Mouse (Mus musculus) limb, embryonic 11.5 days (tissue): ENCODE data around the gene Vps45. TPM values are rescaled to one million over a fixed set of nuclear protein-coding genes. Genes with fewer than 3 reads are reported as not detected.

ENCODE experiments used
- ATAC-seq: fragments of 200-750 bp; cut with Nextera tagmentation; 2 replicates; pipeline ENCODE4 v1.8.0; 2017; ENCODE audit warnings: low read depth; ENCODE audit not compliant: insufficient number of reproducible peaks, low FRiP score, low TSS enrichment
- DNase-seq: peaks from one replicate; pipeline ENCODE4 v3.0.0-alpha.2; 2015; ENCODE audit warnings: low spot score
- H3K27ac ChIP-seq: fragments of 300-500 bp; sonication (generic); replicated peaks from 2 replicates; pipeline ENCODE4 v1.5.1; 2014; ENCODE audit warnings: low read depth, mild to moderate bottlenecking, low read length
- H3K27me3 ChIP-seq: fragments of 300-500 bp; sonication (generic); 2 replicates; pipeline ENCODE4 v1.6.1; 2014; ENCODE audit warnings: mild to moderate bottlenecking, low read length, mixed read lengths; ENCODE audit not compliant: control insufficient read depth, insufficient read depth
- H3K36me3 ChIP-seq: fragments of 300-500 bp; sonication (generic); 2 replicates; pipeline ENCODE4 v1.6.1; 2014; ENCODE audit warnings: mild to moderate bottlenecking, low read length, moderate library complexity, mixed read lengths; ENCODE audit not compliant: control insufficient read depth, insufficient read depth
- H3K4me1 ChIP-seq: fragments of 300-500 bp; sonication (generic); 2 replicates; pipeline ENCODE4 v1.6.1; 2014; ENCODE audit warnings: low read length, mixed read lengths; ENCODE audit not compliant: control insufficient read depth, insufficient read depth
- H3K4me2 ChIP-seq: fragments of 300-500 bp; sonication (generic); 2 replicates; pipeline ENCODE4 v1.6.1; 2014; ENCODE audit warnings: low read depth, mild to moderate bottlenecking, moderate library complexity; ENCODE audit not compliant: severe bottlenecking
- H3K4me3 ChIP-seq: fragments of 300-500 bp; sonication (generic); 2 replicates; pipeline ENCODE4 v1.5.1; 2014; ENCODE audit warnings: low read depth, low read length
- H3K9ac ChIP-seq: fragments of 300-500 bp; sonication (generic); 2 replicates; pipeline ENCODE4 v1.6.1; 2014; ENCODE audit warnings: mild to moderate bottlenecking, low read length
- H3K9me3 ChIP-seq: fragments of 300-500 bp; sonication (generic); 2 replicates; pipeline ENCODE4 v1.6.1; 2016; ENCODE audit warnings: low read length; ENCODE audit not compliant: control insufficient read depth
- WGBS: fragments of 180-500 bp; shearing (Covaris S2); extraction: QIAGEN DNeasy Blood & Tissue Kit; methylation state at CpG from one replicate; pipeline ENCODE4 v1.1.7; 2014; 5-methylcytosine and 5-hydroxymethylcytosine counted together
- polyA plus RNA-seq: library from polyadenylated mRNA; unstranded; fragments of >200 nt; fragmentation: Nextera tagmentation; extraction: Ambion mirVana; gene quantifications from 2 replicates; pipeline ENCODE4 v1.2.1, GENCODE M21; 2014

Vps45 gene
- polyA plus RNA-seq, 1 experiment from 2014 or later: 19.5 TPM

DNA sequence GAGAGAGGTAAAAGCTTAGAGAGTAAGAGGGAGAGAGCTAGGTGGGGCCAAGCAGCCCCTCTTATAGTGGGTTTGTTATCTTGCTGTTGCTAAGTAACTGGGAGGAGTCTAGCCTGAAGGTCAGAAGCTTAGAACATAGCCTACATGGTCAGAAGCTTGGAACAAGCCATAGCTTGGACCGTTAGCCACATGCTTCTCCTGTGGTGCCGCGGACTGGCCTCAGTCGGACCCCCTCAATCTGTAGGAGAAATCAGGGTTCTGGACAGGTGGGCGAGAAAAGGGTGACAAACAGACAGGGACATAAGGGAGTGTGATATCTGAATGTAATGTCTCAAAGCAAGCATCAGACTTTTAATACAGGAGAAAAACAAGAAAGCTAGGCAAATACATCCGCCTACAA is 10.8 kb upstream of the Vps45 start:
- H3K4me3 ChIP-seq: no peak overlapping the region
- no peaks in the 10 kb centered on the region for H3K4me1 ChIP-seq
- DNase-seq (no peak), ATAC-seq (no peak)
- no peaks in the 10 kb centered on the region for H3K9me3 ChIP-seq
- H3K4me2 ChIP-seq: no peak overlapping the region
- no peak overlapping the region for H3K9ac ChIP-seq
- H3K36me3 ChIP-seq: no peaks in the 10 kb centered on the region
- 96% methylated on average over 6 of the region's 6 CpGs for WGBS
- H3K27me3 ChIP-seq: no peaks in the 10 kb centered on the region
- H3K27ac ChIP-seq: no peak overlapping the region

DNA sequence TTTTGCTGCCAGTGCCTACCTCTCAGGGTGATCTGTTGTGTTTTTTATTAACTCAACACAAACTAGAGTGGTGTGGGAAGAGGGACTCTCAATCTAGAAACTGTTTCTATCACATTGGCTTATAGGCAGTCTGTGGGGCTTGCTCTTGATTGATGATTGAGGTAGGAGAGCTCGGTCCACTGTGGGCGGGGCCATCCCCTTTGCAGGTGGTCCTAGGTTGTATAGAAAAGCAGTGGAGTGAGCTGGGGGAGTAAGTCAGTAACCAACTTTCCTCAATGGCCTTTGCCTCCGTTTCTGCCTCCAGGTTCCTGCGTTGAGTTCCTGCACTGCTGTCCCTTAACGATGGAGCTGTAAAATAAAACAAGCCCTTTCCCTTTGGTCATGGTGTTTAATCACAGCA is 8.5 kb upstream of the Vps45 start:
- no peak for DNase-seq
- WGBS: 65% methylated on average over 5 of the region's 5 CpGs

DNA sequence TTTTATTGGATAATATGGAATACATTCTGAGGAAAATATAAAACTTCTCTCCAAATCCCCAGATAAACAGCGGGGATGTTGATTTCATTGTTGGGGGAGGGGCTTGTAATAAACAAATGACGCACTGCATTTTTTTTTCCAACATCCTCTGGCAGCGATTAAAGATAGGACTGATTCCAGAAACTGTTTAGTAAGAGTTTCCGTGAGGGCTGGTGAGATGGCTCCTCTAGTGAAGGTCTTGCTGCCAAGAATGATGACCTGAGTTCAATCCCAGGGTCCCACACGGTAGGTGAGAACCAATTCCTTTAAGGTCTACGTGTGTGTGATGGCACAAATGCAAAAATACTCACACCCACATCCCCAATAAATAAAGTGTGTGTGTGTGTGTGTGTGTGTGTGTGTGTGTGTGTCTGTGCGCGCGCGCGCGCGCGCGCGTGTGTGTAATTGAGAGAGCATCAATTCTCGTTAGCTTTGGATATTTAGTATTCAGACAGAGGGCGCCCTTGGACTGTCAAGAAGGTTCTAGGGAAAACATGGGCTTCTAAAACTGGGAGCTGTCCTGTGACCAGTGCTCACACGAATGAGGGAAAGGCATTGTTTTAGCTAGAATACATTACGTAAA is 7.6 kb upstream of the Vps45 start:
- no peak overlapping the region for H3K4me2 ChIP-seq
- H3K27ac ChIP-seq: no peak overlapping the region
- no peaks in the 10 kb centered on the region for H3K9me3 ChIP-seq
- H3K27me3 ChIP-seq: no peaks in the 10 kb centered on the region
- no peaks in the 10 kb centered on the region for H3K4me1 ChIP-seq
- DNase-seq (peak; percentile 36), ATAC-seq (no peak)
- H3K4me3 ChIP-seq: no peak overlapping the region
- 39% methylated on average over 20 of the region's 20 CpGs for WGBS
- no peaks in the 10 kb centered on the region for H3K36me3 ChIP-seq
- H3K9ac ChIP-seq: no peak overlapping the region

More for the DNA sequence above, 8.5 kb upstream of the Vps45 start:
- Histone ChIP-seq H3K4me3 (no peak overlapping the region), H3K9me3 (no peaks in the 10 kb centered on the region), H3K27ac (no peak overlapping the region), H3K27me3 (no peaks in the 10 kb centered on the region), H3K9ac (no peak overlapping the region), H3K4me1 (no peaks in the 10 kb centered on the region), H3K36me3 (no peaks in the 10 kb centered on the region), H3K4me2 (no peak overlapping the region)
- no peak for ATAC-seq

DNA sequence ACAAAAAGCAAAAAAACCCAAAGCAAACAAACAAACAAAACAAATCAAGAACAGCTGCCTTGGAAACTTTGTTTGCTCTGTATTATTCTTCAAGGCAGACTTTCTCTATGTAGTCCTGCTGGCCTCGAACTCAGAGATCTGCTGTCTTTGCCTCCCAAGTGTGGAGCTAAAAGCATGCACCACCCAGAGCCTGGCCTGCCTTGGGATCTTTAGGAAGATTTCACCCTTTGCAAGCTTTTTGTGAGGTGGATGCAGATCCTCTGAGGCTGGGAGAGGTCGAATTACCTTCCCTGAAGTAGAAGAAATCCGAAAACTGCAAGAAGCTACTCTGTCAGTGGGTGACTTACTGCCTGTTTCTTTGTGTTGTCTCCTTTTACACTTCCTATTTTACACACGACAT is 6.9 kb upstream of the Vps45 start:
- no peak overlapping the region for H3K4me3 ChIP-seq
- H3K27me3 ChIP-seq: no peaks in the 10 kb centered on the region
- H3K36me3 ChIP-seq: no peaks in the 10 kb centered on the region
- H3K4me2 ChIP-seq: no peak overlapping the region
- no peaks in the 10 kb centered on the region for H3K9me3 ChIP-seq
- WGBS: 33% methylated on average over 4 of the region's 4 CpGs
- DNase-seq: no peak
- H3K27ac ChIP-seq: no peak overlapping the region
- no peak for ATAC-seq
- H3K4me1 ChIP-seq: no peaks in the 10 kb centered on the region
- no peak overlapping the region for H3K9ac ChIP-seq

DNA sequence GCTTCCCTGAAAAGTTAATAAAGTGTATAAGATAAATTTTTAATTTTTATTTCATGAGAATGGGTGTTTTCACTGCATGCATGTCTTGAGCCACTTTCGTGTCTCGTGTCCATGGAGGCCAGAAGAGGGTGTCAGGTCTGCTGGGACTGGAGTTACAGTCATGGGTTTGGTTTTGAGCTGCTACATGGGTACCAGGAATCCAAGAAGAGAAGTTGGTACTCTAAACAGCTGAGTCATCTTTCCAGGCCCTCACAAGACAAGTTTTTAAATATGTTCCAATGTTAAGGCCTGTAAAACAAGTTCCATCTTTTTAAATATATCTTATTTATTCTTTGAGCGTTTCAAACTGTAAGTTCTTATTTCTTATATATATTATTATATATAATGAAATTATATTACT is 6.0 kb upstream of the Vps45 start:
- H3K9ac ChIP-seq: no peak overlapping the region
- H3K4me3 ChIP-seq: no peak overlapping the region
- H3K27ac ChIP-seq: no peak overlapping the region
- DNase-seq: no peak
- no peaks in the 10 kb centered on the region for H3K36me3 ChIP-seq
- ATAC-seq: no peak
- no peak overlapping the region for H3K4me2 ChIP-seq
- no peaks in the 10 kb centered on the region for H3K4me1 ChIP-seq
- H3K9me3 ChIP-seq: no peaks in the 10 kb centered on the region
- no peaks in the 10 kb centered on the region for H3K27me3 ChIP-seq
- WGBS: 89% methylated on average over 3 of the region's 3 CpGs

DNA sequence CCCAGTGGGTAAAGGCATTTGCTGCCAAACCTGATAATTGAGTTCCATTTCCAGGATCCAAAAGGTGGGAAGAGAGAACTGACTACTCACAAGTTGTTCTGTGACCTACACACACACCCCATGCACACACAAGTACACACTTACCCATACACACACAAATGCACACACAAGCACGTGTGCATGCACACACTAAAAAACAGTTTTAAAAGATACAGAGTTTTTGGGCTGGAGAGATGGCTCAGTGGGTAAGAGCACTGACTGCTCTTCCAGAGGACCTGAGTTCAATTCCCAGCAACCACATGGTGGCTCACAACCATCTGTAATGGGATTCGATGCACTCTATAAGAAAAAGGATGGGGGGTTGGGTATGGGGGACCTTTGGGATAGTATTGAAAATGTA is 5.0 kb upstream of the Vps45 start:
- Histone ChIP-seq H3K27me3 (no peaks in the 10 kb centered on the region), H3K4me1 (no peaks in the 10 kb centered on the region), H3K4me2 (no peak overlapping the region), H3K9ac (no peak overlapping the region), H3K27ac (no peak overlapping the region), H3K36me3 (no peaks in the 10 kb centered on the region), H3K9me3 (no peaks in the 10 kb centered on the region), H3K4me3 (no peak overlapping the region)
- 82% methylated on average over 2 of the region's 2 CpGs for WGBS
- ATAC-seq (no peak), DNase-seq (no peak)

DNA sequence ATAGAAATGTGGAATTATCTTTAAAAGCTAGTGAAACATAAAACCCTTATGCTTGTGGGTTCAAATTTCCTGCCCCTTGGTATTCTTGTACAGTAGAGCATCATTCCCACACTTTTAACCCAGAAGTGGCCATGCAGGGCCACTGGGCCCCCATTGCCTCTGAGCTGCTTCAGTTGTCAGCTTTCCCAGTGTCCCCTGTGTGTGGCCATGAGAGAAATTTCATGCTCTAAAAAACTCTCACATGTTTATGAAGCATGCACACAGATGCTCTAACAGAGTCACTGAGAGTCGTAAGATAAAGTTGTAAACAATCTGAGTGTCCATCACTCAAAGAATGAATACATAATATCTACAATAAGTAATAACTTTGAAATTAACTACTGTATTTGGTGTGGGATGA is 1.9 kb upstream of the Vps45 start:
- no peak overlapping the region for H3K4me2 ChIP-seq
- no peaks in the 10 kb centered on the region for H3K9me3 ChIP-seq
- H3K27ac ChIP-seq: no peak overlapping the region
- no peak for ATAC-seq
- H3K4me3 ChIP-seq: no peak overlapping the region
- 0 out of 2 replicates have a peak, but pooled peaks cover 2% of the 10 kb centered on the region for H3K4me1 ChIP-seq
- WGBS: 84% methylated on average over 1 of the region's 1 CpGs
- H3K36me3 ChIP-seq: no peaks in the 10 kb centered on the region; the same call in 1 of the 2 replicates
- no peak overlapping the region for H3K9ac ChIP-seq
- H3K27me3 ChIP-seq: no peaks in the 10 kb centered on the region
- no peak for DNase-seq

DNA sequence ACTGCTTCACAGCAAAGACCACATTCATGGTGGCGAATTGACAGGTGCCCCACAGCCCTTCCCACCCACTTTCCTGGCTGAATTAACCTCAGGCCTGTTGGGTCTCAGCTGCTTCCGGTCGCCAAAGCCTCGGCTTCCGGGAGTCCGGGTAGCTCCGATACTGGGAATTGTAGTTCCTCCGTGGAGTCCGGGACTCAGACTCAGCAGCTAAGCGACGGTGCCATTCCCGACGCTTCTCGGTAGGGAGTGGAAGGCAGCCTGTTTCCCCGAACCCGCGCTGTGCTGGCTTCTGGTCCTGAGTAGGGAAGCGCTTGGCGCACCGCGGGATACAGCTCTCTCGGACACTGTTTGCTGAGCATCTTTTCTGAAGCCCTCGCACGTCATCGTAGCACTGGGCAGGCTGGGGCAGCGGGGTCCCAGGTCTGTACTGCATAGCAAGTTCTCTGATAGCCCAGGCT is 490 bp downstream of the Vps45 start:
- Histone ChIP-seq H3K9me3 (no peaks in the 10 kb centered on the region), H3K36me3 (no peaks in the 10 kb centered on the region; the same call in 1 of the 2 replicates), H3K4me2 (peak overlapping the region; percentile 77), H3K4me1 (0 out of 2 replicates have a peak, but pooled peaks cover 2% of the 10 kb centered on the region), H3K4me3 (peak overlapping the region; percentile 74), H3K9ac (peak overlapping the region; percentile 87), H3K27me3 (no peaks in the 10 kb centered on the region), H3K27ac (peak overlapping the region; percentile 92)
- WGBS: under 1% methylated on average over 26 of the region's 26 CpGs
- DNase-seq (peak; percentile 92), ATAC-seq (peak; percentile 91)

DNA sequence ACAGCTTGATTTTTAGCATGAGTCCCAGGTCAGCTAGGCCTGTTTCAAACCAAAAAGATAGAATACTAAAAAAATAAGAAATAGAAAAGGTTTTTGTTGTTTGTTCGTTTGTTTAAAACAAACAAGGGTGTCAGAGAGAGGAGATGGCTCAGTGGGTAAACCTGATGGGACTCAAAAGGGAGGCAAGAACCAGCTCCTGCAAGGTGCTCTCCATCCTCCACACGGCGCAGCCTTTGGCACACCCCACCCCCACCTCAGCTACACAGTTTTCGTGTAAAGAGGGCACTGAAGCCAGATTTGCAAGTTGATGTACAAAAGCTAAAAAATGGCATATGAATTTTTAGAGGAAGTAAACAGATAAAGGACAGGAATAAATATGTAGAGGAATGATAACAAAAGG is 2.2 kb downstream of the Vps45 start:
- H3K36me3 ChIP-seq: no peaks in the 10 kb centered on the region; the same call in 1 of the 2 replicates
- DNase-seq: no peak
- no peak overlapping the region for H3K27ac ChIP-seq
- H3K4me2 ChIP-seq: no peak overlapping the region
- H3K9me3 ChIP-seq: no peaks in the 10 kb centered on the region
- H3K9ac ChIP-seq: no peak overlapping the region
- no peaks in the 10 kb centered on the region for H3K27me3 ChIP-seq
- no peak overlapping the region for H3K4me3 ChIP-seq
- ATAC-seq: no peak
- H3K4me1 ChIP-seq: 0 out of 2 replicates have a peak, but pooled peaks cover 2% of the 10 kb centered on the region
- WGBS: 91% methylated on average over 4 of the region's 4 CpGs
